18 mouse cellular contexts compared by ENCODE assay signal in genomic region chr14:47000786-47001761, GRCm38 (mm10).
A peak's percentile ranks its signal among the peaks of the same experiment; 100 is the strongest.
DNase-seq lines count a peak whose midpoint lies in the region; ATAC-seq and TF ChIP-seq lines count a peak whose summit lies in the region.
"Had no signal": no experiment of that assay in that cellular context is flagged by ENCODE, and none has a peak within 500 bp of the region (broad histone marks: within the 10 kb centered on the region; RNA-seq: fewer than 3 reads in every experiment).

No protein-coding gene starts in this region.

- WGBS in embryonic facial prominence, embryonic 11.5 days: 62% methylated on average over 24 of the region's 24 CpGs
- WGBS in embryonic facial prominence, embryonic 10.5 days: 78% methylated on average over 24 of the region's 24 CpGs
- 64% methylated on average over 24 of the region's 24 CpGs for WGBS in heart, postnatal 0 days
- 59% methylated on average over 24 of the region's 24 CpGs for WGBS in intestine, embryonic 16.5 days

- no peak overlapping the region for H3K27ac ChIP-seq in embryonic facial prominence, embryonic 11.5 days (replicated peaks; ENCODE audit: low read depth, low read length)
- H3K27ac ChIP-seq in embryonic facial prominence, embryonic 10.5 days (replicated peaks): no peak overlapping the region
- H3K27ac ChIP-seq in heart, postnatal 0 days (ENCODE audit: low read depth): peak overlapping the region; percentile 65
- H3K27ac ChIP-seq in intestine, embryonic 16.5 days (ENCODE audit: low read length): no peak overlapping the region
- H3K27ac ChIP-seq: limb, embryonic 15.5 days; stomach, embryonic 15.5 days had no signal

- TF ChIP-seq CTCF in heart, postnatal 0 days (IDR thresholded peaks at IDR 0.05; ENCODE audit: low read depth): no peak

- H3K4me2 ChIP-seq in embryonic facial prominence, embryonic 11.5 days (ENCODE audit: low read depth, low read length): no peak overlapping the region
- H3K4me2 ChIP-seq in heart, postnatal 0 days (ENCODE audit: low read depth, low read length): peak overlapping the region; percentile 40
- no peak overlapping the region for H3K4me2 ChIP-seq in intestine, embryonic 16.5 days (ENCODE audit: low read depth, low read length)
- H3K4me2 ChIP-seq: limb, embryonic 15.5 days; stomach, embryonic 15.5 days had no signal

- no peaks in the 10 kb centered on the region; the same call in 1 of the 2 replicates for H3K4me1 ChIP-seq in embryonic facial prominence, embryonic 11.5 days (ENCODE audit: control insufficient read depth, insufficient read depth, low read length)
- peaks cover 21% of the 10 kb centered on the region for H3K4me1 ChIP-seq in embryonic facial prominence, embryonic 10.5 days
- H3K4me1 ChIP-seq in heart, postnatal 0 days (ENCODE audit: control insufficient read depth, insufficient read depth): peaks cover 29% of the 10 kb centered on the region
- no peaks in the 10 kb centered on the region for H3K4me1 ChIP-seq in intestine, embryonic 16.5 days (ENCODE audit: control insufficient read depth, insufficient read depth, low read length)

- intact Hi-C loops in heart, postnatal 10 days (cut with DNase I): loop anchor here (10.0 kb wide), 1 partner anchor 254 kb away; no protein-coding TSS in a partner anchor

- H3K9ac ChIP-seq in embryonic facial prominence, embryonic 11.5 days (replicated peaks; ENCODE audit: low read length): no peak overlapping the region
- H3K9ac ChIP-seq in heart, postnatal 0 days (replicated peaks; ENCODE audit: low read depth, low read length): no peak overlapping the region; the same call in 1 of the 2 replicates
- H3K9ac ChIP-seq in intestine, embryonic 16.5 days (ENCODE audit: low read depth, low read length): no peak overlapping the region
- H3K9ac ChIP-seq: limb, embryonic 15.5 days; stomach, embryonic 15.5 days had no signal

- no peaks in the 10 kb centered on the region for H3K27me3 ChIP-seq in embryonic facial prominence, embryonic 11.5 days (ENCODE audit: control insufficient read depth, insufficient read depth, low read length)
- no peaks in the 10 kb centered on the region for H3K27me3 ChIP-seq in embryonic facial prominence, embryonic 10.5 days (replicated peaks; ENCODE audit: low read depth, poor library complexity, severe bottlenecking)
- no peaks in the 10 kb centered on the region for H3K27me3 ChIP-seq in heart, postnatal 0 days (ENCODE audit: control insufficient read depth, insufficient read depth, low read length)
- no peaks in the 10 kb centered on the region for H3K27me3 ChIP-seq in intestine, embryonic 16.5 days (replicated peaks; ENCODE audit: control insufficient read depth, insufficient read depth, low read length)
- H3K27me3 ChIP-seq: limb, embryonic 15.5 days; Patski; stomach, embryonic 15.5 days had no signal

- no peak for TF ChIP-seq EP300 in heart, postnatal 0 days (IDR thresholded peaks at IDR 0.05; ENCODE audit: low read depth)

- no peak overlapping the region for H3K4me3 ChIP-seq in embryonic facial prominence, embryonic 11.5 days (ENCODE audit: low read depth, low read length)
- H3K4me3 ChIP-seq in embryonic facial prominence, embryonic 10.5 days: no peak overlapping the region
- no peak overlapping the region for H3K4me3 ChIP-seq in heart, postnatal 0 days (ENCODE audit: low read depth, low read length)
- no peak overlapping the region for H3K4me3 ChIP-seq in intestine, embryonic 16.5 days (ENCODE audit: low read length)
- H3K4me3 ChIP-seq: erythroblast, embryonic 14.5 days; limb, embryonic 15.5 days; stomach, embryonic 15.5 days had no signal

- 0 out of 2 replicates have a peak, but pooled peaks have one; percentile 29 for ATAC-seq in embryonic facial prominence, embryonic 11.5 days (replicated peaks; ENCODE audit: insufficient number of reproducible peaks, low FRiP score, low TSS enrichment, low read depth)
- no peak; the same call in 1 of the 2 replicates for ATAC-seq in heart, postnatal 0 days (ENCODE audit: insufficient read depth, low read depth)
- no peak for ATAC-seq in granulocyte monocyte progenitor cell, adult 5-6 weeks (replicated peaks; ENCODE audit: poor library complexity, severe bottlenecking)
- ATAC-seq in intestine, embryonic 16.5 days: no peak
- ATAC-seq: intestine, postnatal 0 days; Patski had no signal

- H3K9me3 ChIP-seq in embryonic facial prominence, embryonic 11.5 days (replicated peaks; ENCODE audit: control insufficient read depth, low read length): no peaks in the 10 kb centered on the region
- no peaks in the 10 kb centered on the region for H3K9me3 ChIP-seq in embryonic facial prominence, embryonic 10.5 days
- H3K9me3 ChIP-seq in heart, postnatal 0 days (replicated peaks; ENCODE audit: control insufficient read depth, low read length): no peaks in the 10 kb centered on the region
- no peaks in the 10 kb centered on the region for H3K9me3 ChIP-seq in intestine, embryonic 16.5 days (ENCODE audit: control insufficient read depth, low read length)
- H3K9me3 ChIP-seq: limb, embryonic 15.5 days; stomach, embryonic 15.5 days had no signal

- no peaks in the 10 kb centered on the region for H3K36me3 ChIP-seq in embryonic facial prominence, embryonic 11.5 days (replicated peaks; ENCODE audit: control insufficient read depth, insufficient read depth, low read depth, low read length)
- H3K36me3 ChIP-seq in embryonic facial prominence, embryonic 10.5 days (replicated peaks): no peaks in the 10 kb centered on the region
- H3K36me3 ChIP-seq in heart, postnatal 0 days (replicated peaks; ENCODE audit: control insufficient read depth, insufficient read depth, low read length): no peaks in the 10 kb centered on the region
- no peaks in the 10 kb centered on the region for H3K36me3 ChIP-seq in intestine, embryonic 16.5 days (ENCODE audit: control insufficient read depth, insufficient read depth, low read length)
- H3K36me3 ChIP-seq: limb, embryonic 15.5 days; stomach, embryonic 15.5 days had no signal

- peak; percentile 18 for DNase-seq in embryonic facial prominence, embryonic 11.5 days (ENCODE audit: low spot score)
- DNase-seq in embryonic facial prominence, embryonic 10.5 days (ENCODE audit: low spot score): no peak
- no peak for DNase-seq in heart, postnatal 0 days (ENCODE audit: low spot score)
- DNase-seq in heart, postnatal 10 days: no peak
- peak; percentile 23 for DNase-seq in forelimb bud, embryonic 11.5 days (ENCODE audit: low read depth, low spot score)
- peak; percentile 30 for DNase-seq in mesoderm, embryonic 11.5 days (ENCODE audit: low read depth, low spot score)
- DNase-seq: cerebellum, adult 11 months; cerebellum, postnatal 36 days; layer of hippocampus, postnatal 36 days; lung, adult 18-20 months; thymus, postnatal 25 days had no signal

Comparison
In these comparisons a context has a peak if more than half of its experiments do, and no peak if none do; other contexts are left out.
1. DNase-seq: peak in embryonic facial prominence, embryonic 11.5 days (single experiment), forelimb bud, embryonic 11.5 days (single experiment) and mesoderm, embryonic 11.5 days (single experiment); none in embryonic facial prominence, embryonic 10.5 days (single experiment), heart, postnatal 0 days (single experiment) and heart, postnatal 10 days (0 of 2).